Mouse (Mus musculus): ENCODE data around the gene Chst1. TPM values are rescaled to one million over a fixed set of nuclear protein-coding genes. Genes with fewer than 3 reads are reported as not detected.

Gene Chst1
- polyA plus RNA-seq, 1 experiment from 2014 or later = 6.6 TPM

DNA sequence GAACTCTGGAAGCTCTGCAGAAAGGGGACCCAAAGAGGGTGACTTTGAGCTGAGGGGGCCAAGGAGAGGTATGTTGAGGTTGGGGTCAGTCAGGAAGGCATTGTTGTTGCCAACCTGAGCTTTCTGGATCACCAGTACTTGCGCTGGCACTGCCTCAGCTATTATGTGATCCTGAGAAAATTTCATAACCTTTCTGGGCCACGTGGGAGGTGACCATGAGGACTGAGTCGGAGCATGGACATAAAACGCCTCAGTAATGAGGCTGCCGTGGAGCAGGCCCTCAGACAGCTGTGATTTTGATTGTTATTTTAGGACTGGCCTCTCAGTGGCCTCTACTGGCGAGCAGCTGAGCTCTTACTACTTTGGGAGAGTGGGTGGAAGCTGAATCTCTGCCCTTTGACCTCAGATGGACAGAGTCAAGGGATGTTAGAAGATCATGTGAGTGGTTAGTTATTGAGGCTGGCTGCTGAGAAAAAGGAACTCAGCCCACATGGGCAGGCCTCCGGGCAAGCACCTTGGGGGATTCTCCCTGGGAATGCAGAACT, 60.1 kb downstream of the Chst1 start:
- Histone ChIP-seq H3K4me2 (ENCODE audit: low read length) (no peak overlapping the region), H3K4me3 (replicated peaks; ENCODE audit: low read depth, low read length) (no peak overlapping the region), H3K9me3 (replicated peaks; ENCODE audit: low read length) (no peaks in the 10 kb centered on the region), H3K27ac (no peak overlapping the region), H3K9ac (ENCODE audit: low read depth, low read length) (no peak overlapping the region), H3K4me1 (replicated peaks; ENCODE audit: insufficient read depth, low read length) (no peaks in the 10 kb centered on the region), H3K27me3 (ENCODE audit: insufficient read depth, low read length) (no peaks in the 10 kb centered on the region), H3K36me3 (ENCODE audit: insufficient read depth, low read length) (no peaks in the 10 kb centered on the region)
- peak; percentile 73 for DNase-seq (ENCODE audit: low spot score)
- no peak for ATAC-seq (replicated peaks; ENCODE audit: low FRiP score, low read depth)
- 32% methylated on average over 7 of the region's 7 CpGs for WGBS
- TF ChIP-seq CTCF (IDR thresholded peaks at IDR 0.05; ENCODE audit: low read depth) = no peak

DNA sequence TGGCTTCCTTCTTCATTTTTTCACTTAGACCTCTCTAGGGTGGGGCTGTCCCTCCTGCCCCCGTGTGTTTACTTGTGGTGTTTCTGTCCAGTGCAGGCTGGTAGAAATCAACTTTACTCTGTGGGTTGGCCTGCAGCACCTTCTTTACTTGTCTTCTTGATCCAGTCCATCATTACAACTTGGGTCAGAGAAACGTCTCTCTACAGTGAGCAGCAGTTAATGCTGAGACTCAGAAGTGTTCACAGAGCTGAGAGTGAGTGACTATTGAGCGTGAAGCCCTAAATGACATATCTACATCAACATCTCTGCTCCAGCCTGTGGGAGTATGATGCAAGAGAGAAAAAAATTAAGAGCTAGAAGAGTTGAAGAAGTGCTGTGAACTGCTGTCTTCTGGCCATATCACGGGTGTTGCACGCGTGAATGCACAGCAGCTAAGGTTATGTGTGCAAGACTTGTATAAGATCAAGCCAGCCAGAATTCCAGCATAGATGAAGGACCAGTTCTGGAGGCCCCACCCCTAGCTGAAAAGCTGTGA, 63.1 kb downstream of the Chst1 start:
- no peaks in the 10 kb centered on the region for H3K4me1 ChIP-seq (replicated peaks; ENCODE audit: insufficient read depth, low read length)
- no peak overlapping the region for H3K4me2 ChIP-seq (ENCODE audit: low read length)
- no peak overlapping the region for H3K4me3 ChIP-seq (replicated peaks; ENCODE audit: low read depth, low read length)
- H3K36me3 ChIP-seq (ENCODE audit: insufficient read depth, low read length) = no peaks in the 10 kb centered on the region
- 83% methylated on average over 6 of the region's 6 CpGs for whole genome bisulfite sequencing
- no peak overlapping the region for H3K9ac ChIP-seq (ENCODE audit: low read depth, low read length)
- DNase-seq (ENCODE audit: low spot score) (no peak), ATAC-seq (replicated peaks; ENCODE audit: low FRiP score, low read depth) (no peak)
- H3K27ac ChIP-seq = no peak overlapping the region
- no peaks in the 10 kb centered on the region for H3K27me3 ChIP-seq (ENCODE audit: insufficient read depth, low read length)
- H3K9me3 ChIP-seq (replicated peaks; ENCODE audit: low read length) = no peaks in the 10 kb centered on the region
- TF ChIP-seq CTCF (IDR thresholded peaks at IDR 0.05; ENCODE audit: low read depth) = no peak

Small RNA genes within 50 kb of the gene (microRNA-seq; reads per million reads assigned to microRNA genes)
- gene Mir7221 (not detected), gene Mir7222 (not detected)

Other genes starting within 250 kb of the Chst1 start
- gene Pex16, start 225.0 kb upstream of the Chst1 start, polyA plus RNA-seq (2015; fragmentation: Nextera tagmentation; extraction: Ambion mirVana) = 34.3 and 36.8 TPM in 2 replicates
- 30.6 and 34.3 TPM in 2 replicates for gene Large2, start 224.8 kb upstream of the Chst1 start, polyA plus RNA-seq (2015; fragmentation: Nextera tagmentation; extraction: Ambion mirVana)
- gene 1700029I15Rik, start 217.2 kb upstream of the Chst1 start, polyA plus RNA-seq (2015; fragmentation: Nextera tagmentation; extraction: Ambion mirVana) = 1.8 and 2.5 TPM in 2 replicates
- 25.9 and 28.2 TPM in 2 replicates for gene Mapk8ip1, start 198.4 kb upstream of the Chst1 start, polyA plus RNA-seq (2015; fragmentation: Nextera tagmentation; extraction: Ambion mirVana)
- 10.1 and 12.8 TPM in 2 replicates for gene Cry2, start 165.7 kb upstream of the Chst1 start, polyA plus RNA-seq (2015; fragmentation: Nextera tagmentation; extraction: Ambion mirVana)
- gene Slc35c1, start 139.2 kb upstream of the Chst1 start, polyA plus RNA-seq (2015; fragmentation: Nextera tagmentation; extraction: Ambion mirVana) = 14.8 and 15.5 TPM in 2 replicates

Measured in kidney, postnatal 0 days (tissue).